Mouse (Mus musculus) heart, postnatal 0 days (tissue): Measurements from ENCODE around the gene Ndufa3.

Source experiments
- CTCF ChIP-seq: IDR thresholded peaks from 2 replicates; pipeline ENCODE4 v1.5.1; 2016; ENCODE audit warnings: antibody characterized with exemption, control low read depth, low read depth
- EP300 ChIP-seq: IDR thresholded peaks from 2 replicates; pipeline ENCODE4 v1.6.1; 2016; ENCODE audit warnings: antibody characterized with exemption, low read depth

DNA sequence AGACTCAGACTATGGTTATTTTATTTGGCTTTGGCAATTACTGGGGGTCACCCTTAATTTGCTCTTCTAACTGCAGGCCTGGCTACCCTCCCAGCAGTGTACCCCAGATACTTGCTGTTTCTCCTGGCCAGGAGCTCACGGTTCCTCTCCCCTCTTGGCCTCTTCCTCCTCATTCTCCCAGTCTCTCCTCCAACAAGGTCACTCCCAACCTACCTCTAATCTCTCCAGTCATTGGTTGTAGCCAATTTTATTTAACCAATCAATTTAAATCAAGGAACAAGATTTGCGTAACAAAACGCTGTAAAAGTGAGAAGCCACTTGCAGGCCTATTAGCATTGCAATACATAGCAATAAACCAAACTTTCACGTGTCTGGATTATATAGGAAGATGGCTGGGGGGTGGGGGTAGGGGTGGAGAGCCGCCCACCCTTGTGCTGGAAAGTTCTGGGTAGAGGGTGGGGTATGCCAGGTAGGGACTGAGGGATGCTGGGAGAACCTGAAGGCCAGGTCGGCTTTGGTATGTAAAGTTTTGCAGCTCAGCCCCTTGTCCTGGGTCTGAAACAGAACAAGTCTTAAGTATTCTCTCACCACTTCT is 38.1 kb upstream of the Ndufa3 start:
- TF ChIP-seq CTCF: no peak
- no peak for TF ChIP-seq EP300
